Comparison of ENCODE assay signal across 8 mouse cellular contexts in genomic region chr17:33358411-33359384, GRCm38 (mm10). TPM values are rescaled to one million over a fixed set of nuclear protein-coding genes. Genes with fewer than 3 reads are reported as not detected.
DNase-seq lines count a peak whose midpoint lies in the region; ATAC-seq and TF ChIP-seq lines count a peak whose summit lies in the region.

TSS of gene Zfp81 (minus strand) at chr17:33358878.

- no peak within 1 kb of the TSS for H3K27ac ChIP-seq in bone marrow, adult 2 months (ENCODE audit: control insufficient read depth, insufficient read depth, low read depth, low read length, poor library complexity)
- peak within 1 kb of the TSS; percentile 87 for H3K27ac ChIP-seq in embryonic facial prominence, embryonic 15.5 days (replicated peaks)
- peak within 1 kb of the TSS; percentile 76 for H3K27ac ChIP-seq in limb, embryonic 14.5 days (replicated peaks; ENCODE audit: low read depth, low read length)
- H3K27ac ChIP-seq in midbrain, postnatal 0 days (ENCODE audit: low read depth, low read length) = peak within 1 kb of the TSS; percentile 83

- peak; percentile 100 for ATAC-seq in embryonic facial prominence, embryonic 15.5 days (ENCODE audit: insufficient number of reproducible peaks, low FRiP score, low TSS enrichment, low read depth)
- ATAC-seq in limb, embryonic 14.5 days (ENCODE audit: low FRiP score, low read depth) = peak; percentile 100
- peak; percentile 100 for ATAC-seq in midbrain, postnatal 0 days (ENCODE audit: low FRiP score)

- no peaks in the 10 kb centered on the region for H3K27me3 ChIP-seq in embryonic facial prominence, embryonic 15.5 days
- no peaks in the 10 kb centered on the region for H3K27me3 ChIP-seq in limb, embryonic 14.5 days (ENCODE audit: control insufficient read depth, insufficient read depth, low read length)
- H3K27me3 ChIP-seq in midbrain, postnatal 0 days (ENCODE audit: insufficient read depth, low read length) = no peaks in the 10 kb centered on the region

- 5% methylated on average over 47 of the region's 47 CpGs for WGBS in bone marrow, adult 2 months
- 3% methylated on average over 47 of the region's 47 CpGs for WGBS in embryonic facial prominence, embryonic 15.5 days
- 4% methylated on average over 46 of the region's 47 CpGs for WGBS in limb, embryonic 14.5 days
- WGBS in midbrain, postnatal 0 days = 4% methylated on average over 47 of the region's 47 CpGs

- no peaks in the 10 kb centered on the region for H3K9me3 ChIP-seq in embryonic facial prominence, embryonic 15.5 days (replicated peaks)
- no peaks in the 10 kb centered on the region for H3K9me3 ChIP-seq in limb, embryonic 14.5 days (ENCODE audit: control insufficient read depth, low read length)
- H3K9me3 ChIP-seq in midbrain, postnatal 0 days (ENCODE audit: low read length) = no peaks in the 10 kb centered on the region

- peak within 1 kb of the TSS; percentile 69 for H3K4me2 ChIP-seq in embryonic facial prominence, embryonic 15.5 days (replicated peaks)
- H3K4me2 ChIP-seq in limb, embryonic 14.5 days (replicated peaks; ENCODE audit: low read depth, low read length, severe bottlenecking) = peak within 1 kb of the TSS; percentile 79
- H3K4me2 ChIP-seq in midbrain, postnatal 0 days (ENCODE audit: low read depth, low read length, poor library complexity, severe bottlenecking) = peak within 1 kb of the TSS; percentile 72

- H3K4me3 ChIP-seq in bone marrow, adult 2 months (replicated peaks; ENCODE audit: control insufficient read depth, low read depth, low read length) = peak within 1 kb of the TSS; percentile 72
- peak within 1 kb of the TSS; percentile 86 for H3K4me3 ChIP-seq in embryonic facial prominence, embryonic 15.5 days (replicated peaks)
- H3K4me3 ChIP-seq in limb, embryonic 14.5 days (replicated peaks; ENCODE audit: low read length) = peak within 1 kb of the TSS; percentile 90
- H3K4me3 ChIP-seq in midbrain, postnatal 0 days (ENCODE audit: low read depth, low read length) = peak within 1 kb of the TSS; percentile 94

- DNase-seq in 416B (ENCODE audit: low read depth) = peak; percentile 92
- peak; percentile 92 for DNase-seq in heart, adult 8-10 months (ENCODE audit: low spot score)
- peak; percentile 94 for DNase-seq in kidney, adult 9 months
- peak; percentile 97 for DNase-seq in limb, embryonic 14.5 days (ENCODE audit: low spot score)
- peak; percentile 95 for DNase-seq in midbrain, postnatal 0 days (ENCODE audit: low spot score)
- DNase-seq in spleen, postnatal 14 days (ENCODE audit: low spot score in 2 of 2) = peak; percentile 61 to 72

- no peaks in the 10 kb centered on the region; the same call in 1 of the 2 replicates for H3K4me1 ChIP-seq in bone marrow, adult 2 months (ENCODE audit: control insufficient read depth, insufficient read depth, low read length)
- peaks cover 4% of the 10 kb centered on the region; the same call in 1 of the 2 replicates for H3K4me1 ChIP-seq in embryonic facial prominence, embryonic 15.5 days
- no peaks in the 10 kb centered on the region for H3K4me1 ChIP-seq in limb, embryonic 14.5 days (ENCODE audit: control insufficient read depth, insufficient read depth, low read length)
- H3K4me1 ChIP-seq in midbrain, postnatal 0 days (ENCODE audit: insufficient read depth, low read length) = no peaks in the 10 kb centered on the region

- TF ChIP-seq CTCF in bone marrow, adult 2 months (IDR thresholded peaks at IDR 0.05; ENCODE audit: control insufficient read depth, insufficient read depth, low read length) = no peak
- peak; percentile 39; the same call in 1 of the 2 replicates for TF ChIP-seq CTCF in midbrain, postnatal 0 days (IDR thresholded peaks at IDR 0.05)

- TF ChIP-seq POLR2A in bone marrow, adult 2 months (IDR thresholded peaks at IDR 0.05; ENCODE audit: borderline replicate concordance, control insufficient read depth, low read depth, low read length) = no peak; the same call in 1 of the 2 replicates
- peak; percentile 73; the same call in 1 of the 2 replicates for TF ChIP-seq POLR2A in limb, embryonic 14.5 days (IDR thresholded peaks at IDR 0.05; ENCODE audit: borderline replicate concordance, extremely low read depth, insufficient read depth, insufficient read length)

- peak within 1 kb of the TSS; percentile 58 for H3K9ac ChIP-seq in embryonic facial prominence, embryonic 15.5 days
- H3K9ac ChIP-seq in limb, embryonic 14.5 days (ENCODE audit: low read depth, low read length, severe bottlenecking) = peak within 1 kb of the TSS; percentile 88
- H3K9ac ChIP-seq in midbrain, postnatal 0 days (replicated peaks; ENCODE audit: low read length, poor library complexity, severe bottlenecking) = peak within 1 kb of the TSS; percentile 88

- no peaks in the 10 kb centered on the region for H3K36me3 ChIP-seq in embryonic facial prominence, embryonic 15.5 days
- H3K36me3 ChIP-seq in limb, embryonic 14.5 days (ENCODE audit: control insufficient read depth, insufficient read depth, low read length) = no peaks in the 10 kb centered on the region
- H3K36me3 ChIP-seq in midbrain, postnatal 0 days (ENCODE audit: insufficient read depth, low read length) = no peaks in the 10 kb centered on the region

RNA-seq across cellular contexts. Expression of gene Zfp81, which starts in this region (rescaled TPM):
- 1.4 and 5.1 TPM in 2 replicates for polyA plus RNA-seq in bone marrow, adult 2 months (2011; ENCODE audit: insufficient read depth, insufficient read length, low replicate concordance, missing spikeins)
- 7.7 and 9.5 TPM in 2 replicates for polyA plus RNA-seq in embryonic facial prominence, embryonic 15.5 days (2015; fragmentation: Nextera tagmentation; extraction: Ambion mirVana)
- 1 to 10 TPM; 4.1 to 6.0 (median 4.5) TPM for total RNA-seq in heart, adult 8-10 months (2022)
- polyA plus RNA-seq in limb, embryonic 14.5 days (2012; rRNA removed) = 6.4 and 8.5 TPM in 2 replicates
- 13.7 and 14.6 TPM in 2 replicates for polyA plus RNA-seq in limb, embryonic 14.5 days (2014; fragmentation: Nextera tagmentation; extraction: Ambion mirVana)
- 20.9 and 27.2 TPM in 2 replicates for total RNA-seq in midbrain, postnatal 0 days (2014; rRNA removed)
- 14.6 and 18.1 TPM in 2 replicates for polyA plus RNA-seq in midbrain, postnatal 0 days (2015; fragmentation: Nextera tagmentation; extraction: Ambion mirVana)
